Mouse (Mus musculus): ENCODE measurements around the gene Tbx3. TPM values are rescaled to one million over a fixed set of nuclear protein-coding genes. Genes with fewer than 3 reads are reported as not detected.

The Tbx3 gene
- total and polyA plus RNA-seq, 3 experiments = 4.4 to 10.4 (median 10.2) TPM

- TF ChIP-seq EP300 (IDR thresholded peaks at IDR 0.05; ENCODE audit: insufficient read depth, low read depth, low read length) (no peak), CTCF (IDR thresholded peaks at IDR 0.05) (no peak), POLR2A (IDR thresholded peaks at IDR 0.05; ENCODE audit: insufficient read depth, low read depth, low read length) (no peak)
- Histone ChIP-seq H3K36me3 (ENCODE audit: control insufficient read depth, insufficient read depth, low read length) (peaks cover 11% of the 10 kb centered on the region), H3K4me1 (ENCODE audit: control insufficient read depth, insufficient read depth, low read length) (no peaks in the 10 kb centered on the region; the same call in 1 of the 2 replicates), H3K27ac (no peak overlapping the region), H3K27me3 (ENCODE audit: control insufficient read depth, insufficient read depth, low read length) (peaks cover 1% of the 10 kb centered on the region; the same call in 1 of the 2 replicates), H3K9ac (ENCODE audit: low read depth, low read length) (no peak overlapping the region), H3K79me2 (replicated peaks; ENCODE audit: control insufficient read depth, insufficient read depth, low read length) (no peaks in the 10 kb centered on the region), H3K4me3 (no peak overlapping the region)
- intact Hi-C loops (cut with DNase I) = loop anchor here (10.0 kb wide), 1 partner anchor 278 kb away; no protein-coding TSS in a partner anchor
- peak; percentile 39 to 51 for DNase-seq
- WGBS = 58% methylated on average over 40 of the region's 40 CpGs
Observed at GRCm38 (mm10) chr5:119682646-119683515, 12.4 kb downstream of the Tbx3 start.

GRCm38 (mm10) chr5:119683861-119684260, 13.4 kb downstream of the Tbx3 start:
- Histone ChIP-seq H3K9ac (ENCODE audit: low read depth, low read length) (no peak overlapping the region), H3K79me2 (replicated peaks; ENCODE audit: control insufficient read depth, insufficient read depth, low read length) (no peaks in the 10 kb centered on the region), H3K4me3 (no peak overlapping the region), H3K4me1 (ENCODE audit: control insufficient read depth, insufficient read depth, low read length) (no peaks in the 10 kb centered on the region; the same call in 1 of the 2 replicates), H3K27me3 (ENCODE audit: control insufficient read depth, insufficient read depth, low read length) (peaks cover 1% of the 10 kb centered on the region; the same call in 1 of the 2 replicates), H3K36me3 (ENCODE audit: control insufficient read depth, insufficient read depth, low read length) (peaks cover 6% of the 10 kb centered on the region; the same call in 1 of the 2 replicates), H3K27ac (no peak overlapping the region)
- intact Hi-C loops (cut with DNase I) = loop anchor here (10.0 kb wide), 1 partner anchor 279 kb away; no protein-coding TSS in a partner anchor
- 68% methylated on average over 5 of the region's 5 CpGs for WGBS
- TF ChIP-seq EP300 (IDR thresholded peaks at IDR 0.05; ENCODE audit: insufficient read depth, low read depth, low read length) (no peak), CTCF (IDR thresholded peaks at IDR 0.05) (no peak), POLR2A (IDR thresholded peaks at IDR 0.05; ENCODE audit: insufficient read depth, low read depth, low read length) (no peak)
- DNase-seq = no peak

- no peak for DNase-seq
- peaks cover 1% of the 10 kb centered on the region; the same call in 1 of the 2 replicates for H3K27me3 ChIP-seq (ENCODE audit: control insufficient read depth, insufficient read depth, low read length)
- no peaks in the 10 kb centered on the region for H3K79me2 ChIP-seq (replicated peaks; ENCODE audit: control insufficient read depth, insufficient read depth, low read length)
- H3K4me3 ChIP-seq = no peak overlapping the region
- 37% methylated on average over 15 of the region's 15 CpGs for WGBS
- no peaks in the 10 kb centered on the region; the same call in 1 of the 2 replicates for H3K4me1 ChIP-seq (ENCODE audit: control insufficient read depth, insufficient read depth, low read length)
- no peak overlapping the region for H3K27ac ChIP-seq
- H3K36me3 ChIP-seq (ENCODE audit: control insufficient read depth, insufficient read depth, low read length) = peaks cover 3% of the 10 kb centered on the region; the same call in 1 of the 2 replicates
- H3K9ac ChIP-seq (ENCODE audit: low read depth, low read length) = no peak overlapping the region
- intact Hi-C loops (cut with DNase I) = loop anchor here (5.0 to 10.0 kb wide), 2 partner anchors 280 to 708 kb away; no protein-coding TSS in a partner anchor
- TF ChIP-seq EP300 (IDR thresholded peaks at IDR 0.05; ENCODE audit: insufficient read depth, low read depth, low read length) = no peak
- TF ChIP-seq POLR2A (IDR thresholded peaks at IDR 0.05; ENCODE audit: insufficient read depth, low read depth, low read length) = no peak
- TF ChIP-seq CTCF (IDR thresholded peaks at IDR 0.05) = no peak
Observed at GRCm38 (mm10) chr5:119684701-119685391, 14.4 kb downstream of the Tbx3 start.

- H3K4me3 ChIP-seq = peak overlapping the region; percentile 42
- intact Hi-C loops (cut with DNase I) = loop anchor here (1.0 to 10.0 kb wide), 4 partner anchors 281 to 808 kb away; no protein-coding TSS in a partner anchor
- H3K27ac ChIP-seq = no peak overlapping the region; the same call in 1 of the 2 replicates
- H3K36me3 ChIP-seq (ENCODE audit: control insufficient read depth, insufficient read depth, low read length) = no peaks in the 10 kb centered on the region
- H3K27me3 ChIP-seq (ENCODE audit: control insufficient read depth, insufficient read depth, low read length) = no peaks in the 10 kb centered on the region; the same call in 1 of the 2 replicates
- no peaks in the 10 kb centered on the region for H3K4me1 ChIP-seq (ENCODE audit: control insufficient read depth, insufficient read depth, low read length)
- no peak for TF ChIP-seq POLR2A (IDR thresholded peaks at IDR 0.05; ENCODE audit: insufficient read depth, low read depth, low read length)
- no peak for TF ChIP-seq EP300 (IDR thresholded peaks at IDR 0.05; ENCODE audit: insufficient read depth, low read depth, low read length)
- TF ChIP-seq CTCF (IDR thresholded peaks at IDR 0.05) = no peak
- H3K9ac ChIP-seq (ENCODE audit: low read depth, low read length) = peak overlapping the region; percentile 48; the same call in 1 of the 2 replicates
- DNase-seq = peak in 1 of 2 experiments; percentile 43
- WGBS = 13% methylated on average over 22 of the region's 22 CpGs
- no peaks in the 10 kb centered on the region for H3K79me2 ChIP-seq (replicated peaks; ENCODE audit: control insufficient read depth, insufficient read depth, low read length)
Observed at GRCm38 (mm10) chr5:119685446-119686198, 15.2 kb downstream of the Tbx3 start.
